In genomic region chr1:191185761-191186385, GRCm38 (mm10) we compare ENCODE assay signal across 8 mouse cellular contexts. TPM values are rescaled to one million over a fixed set of nuclear protein-coding genes. Genes with fewer than 3 reads are reported as not detected.
DNase-seq lines count a peak whose midpoint lies in the region; ATAC-seq lines count a peak whose summit lies in the region.

No protein-coding gene starts in this region.

- DNase-seq in spleen, postnatal 36 days (ENCODE audit: low spot score in 2 of 2) = peak; percentile 17 to 22
- no peak for DNase-seq in spleen, postnatal 4 days (ENCODE audit: low spot score in 2 of 2)
- DNase-seq in kidney, postnatal 14 days = peak; percentile 16
- DNase-seq in left cerebral cortex, adult 11 months (ENCODE audit: low spot score) = no peak
- no peak for DNase-seq in natural killer cell, adult 2 months (ENCODE audit: low spot score in 2 of 2)
- DNase-seq in right cerebral cortex, postnatal 4 days = no peak

- H3K27me3 ChIP-seq in heart, embryonic 12.5 days (replicated peaks) = peaks cover 10% of the 10 kb centered on the region
- H3K27me3 ChIP-seq in midbrain, embryonic 13.5 days = peaks cover 81% of the 10 kb centered on the region

- peak overlapping the region; percentile 75 for H3K4me3 ChIP-seq in heart, embryonic 12.5 days
- H3K4me3 ChIP-seq in midbrain, embryonic 13.5 days (replicated peaks) = peak overlapping the region; percentile 51

- peak overlapping the region; percentile 45 for H3K27ac ChIP-seq in heart, embryonic 12.5 days (ENCODE audit: poor library complexity, severe bottlenecking)
- H3K27ac ChIP-seq in midbrain, embryonic 13.5 days = no peak overlapping the region

- under 1% methylated on average over 16 of the region's 16 CpGs for WGBS in heart, embryonic 12.5 days
- under 1% methylated on average over 16 of the region's 16 CpGs for WGBS in midbrain, embryonic 13.5 days

- H3K36me3 ChIP-seq in heart, embryonic 12.5 days = no peaks in the 10 kb centered on the region
- H3K36me3 ChIP-seq in midbrain, embryonic 13.5 days = no peaks in the 10 kb centered on the region

- no peak for ATAC-seq in heart, embryonic 12.5 days (ENCODE audit: insufficient number of reproducible peaks, low FRiP score)
- ATAC-seq in midbrain, embryonic 13.5 days = no peak; the same call in 1 of the 2 replicates

- peak overlapping the region; percentile 90 for H3K4me2 ChIP-seq in heart, embryonic 12.5 days
- peak overlapping the region; percentile 92 for H3K4me2 ChIP-seq in midbrain, embryonic 13.5 days (replicated peaks)

- H3K4me1 ChIP-seq in heart, embryonic 12.5 days (replicated peaks) = peaks cover 40% of the 10 kb centered on the region
- H3K4me1 ChIP-seq in midbrain, embryonic 13.5 days (replicated peaks) = peaks cover 58% of the 10 kb centered on the region

- peak overlapping the region; percentile 76 for H3K9ac ChIP-seq in heart, embryonic 12.5 days
- H3K9ac ChIP-seq in midbrain, embryonic 13.5 days (replicated peaks) = no peak overlapping the region

- H3K9me3 ChIP-seq in heart, embryonic 12.5 days (replicated peaks) = no peaks in the 10 kb centered on the region
- no peaks in the 10 kb centered on the region for H3K9me3 ChIP-seq in midbrain, embryonic 13.5 days

RNA-seq across cellular contexts. Expression of gene Fam71a, which starts 21.3 kb away (rescaled TPM):
- polyA plus RNA-seq in heart, embryonic 12.5 days (2016; fragmentation: Nextera tagmentation; extraction: Ambion mirVana) = not detected in 2 replicates
- polyA plus RNA-seq in midbrain, embryonic 13.5 days (2015; fragmentation: Nextera tagmentation; extraction: Ambion mirVana) = not detected in 2 replicates

RNA-seq across cellular contexts. Expression of gene Atf3, which starts 32.0 kb away (rescaled TPM):
- 17.0 and 17.6 TPM in 2 replicates for polyA plus RNA-seq in heart, embryonic 12.5 days (2016; fragmentation: Nextera tagmentation; extraction: Ambion mirVana)
- 0.83 and 1.2 TPM in 2 replicates for polyA plus RNA-seq in midbrain, embryonic 13.5 days (2015; fragmentation: Nextera tagmentation; extraction: Ambion mirVana)

Comparison
In these comparisons a context has a peak if more than half of its experiments do, and no peak if none do; other contexts are left out.
1. DNase-seq: peak in spleen, postnatal 36 days (2 of 2) and kidney, postnatal 14 days (single experiment); none in spleen, postnatal 4 days (0 of 2), left cerebral cortex, adult 11 months (single experiment), natural killer cell, adult 2 months (0 of 2) and right cerebral cortex, postnatal 4 days (single experiment).